Mouse (Mus musculus): ENCODE data around the gene Gm12887.

Gm12887 gene

GRCm38 (mm10) chr4:121622003-121622402, at the start of gene Gm12887:
Gene Gm12887 (minus strand): TSS chr4:121622103.
- DNase-seq (ENCODE audit: low read depth), result no peak

- DNase-seq (ENCODE audit: low read depth), result no peak
These were observed 35.1 kb upstream of the Gm12887 start for GRCm38 (mm10) chr4:121657040-121657439.

Data from fibroblast of lung, adult 2 months (primary cell).